Mouse (Mus musculus): ENCODE data around the gene Atp13a4.
A peak's percentile ranks its signal among the peaks of the same experiment; 100 is the strongest.

The Atp13a4 gene

GRCm38 (mm10) chr16:29463798-29464197 is 80.9 kb downstream of the Atp13a4 start:
- DNase-seq: no peak

DNA sequence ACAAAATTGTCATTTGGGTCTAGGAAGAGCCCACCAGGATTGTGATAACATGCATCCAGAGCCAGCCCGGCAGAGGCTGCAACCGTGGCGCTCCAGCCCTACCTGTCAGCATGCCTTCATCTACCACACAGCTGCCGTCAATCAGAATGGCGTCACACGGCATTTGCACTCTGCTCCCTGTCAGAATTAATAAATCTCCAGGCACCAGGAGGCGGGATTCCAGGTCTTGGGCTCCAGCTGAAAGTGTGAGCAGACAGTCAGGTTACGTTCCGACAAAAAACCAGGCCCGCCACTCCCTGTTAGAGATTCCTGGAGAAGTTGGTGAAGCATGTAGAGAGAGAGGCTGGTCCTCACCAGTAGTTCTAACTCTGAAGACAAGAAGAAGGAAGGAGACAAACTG is 85.3 kb downstream of the Atp13a4 start:
- DNase-seq: no peak

DNA sequence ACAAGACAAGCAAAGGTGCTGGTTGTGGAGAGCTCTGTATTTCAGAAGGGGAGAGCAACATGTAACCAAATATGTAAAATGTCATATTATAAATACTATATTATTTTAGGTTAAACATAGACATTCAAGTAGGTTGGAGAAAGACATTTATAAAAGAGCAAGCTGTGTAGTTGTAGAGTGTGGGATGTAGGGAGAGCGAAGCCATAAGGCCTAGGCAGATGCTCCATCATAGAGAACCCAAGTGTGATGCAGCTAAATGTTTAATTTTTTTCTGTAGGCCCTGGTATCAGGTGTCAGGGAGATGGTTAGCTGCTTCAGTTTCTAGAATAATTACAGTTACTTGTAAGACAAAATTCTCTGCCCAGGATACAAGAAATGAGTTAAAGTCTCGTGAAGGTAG is 87.8 kb downstream of the Atp13a4 start:
- peak; percentile 11 for DNase-seq

DNA sequence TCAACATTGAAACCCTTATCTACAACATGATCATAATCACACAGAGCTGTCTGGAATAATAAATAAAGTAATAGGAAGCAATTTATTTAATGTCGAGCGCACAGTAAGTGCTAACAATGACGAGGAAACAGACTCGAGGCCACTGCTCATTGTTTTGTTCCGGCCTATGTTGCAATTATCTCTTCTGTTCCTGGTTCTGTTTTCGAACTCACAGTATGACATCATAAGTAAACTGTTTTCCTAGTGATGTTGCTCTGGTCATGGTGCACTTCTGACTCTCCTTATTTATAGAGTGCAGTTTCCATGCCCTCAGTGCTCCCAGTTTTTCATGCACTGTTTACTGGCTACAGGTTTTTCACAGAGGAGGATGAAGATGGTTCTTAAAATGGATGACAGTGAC is 91.4 kb downstream of the Atp13a4 start:
- DNase-seq: no peak

DNA sequence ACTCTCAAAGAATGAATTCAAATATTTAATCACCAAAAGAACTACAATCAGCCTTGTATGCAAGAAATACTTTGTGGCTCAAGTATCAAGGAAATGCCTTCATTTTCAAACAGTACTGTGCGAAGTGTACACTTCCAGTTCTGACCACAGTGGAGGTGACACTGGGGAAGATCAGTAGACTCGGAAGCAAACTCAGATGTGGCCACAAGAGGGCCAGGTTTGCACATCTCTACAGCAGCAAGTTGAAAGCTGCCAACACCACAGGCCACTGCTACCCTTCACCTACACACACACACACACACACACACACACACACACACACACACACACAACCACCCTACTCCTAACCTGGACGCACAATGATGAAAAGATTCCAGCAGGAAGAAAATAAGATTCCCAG is 93.0 kb downstream of the Atp13a4 start:
- DNase-seq: peak; percentile 57

DNA sequence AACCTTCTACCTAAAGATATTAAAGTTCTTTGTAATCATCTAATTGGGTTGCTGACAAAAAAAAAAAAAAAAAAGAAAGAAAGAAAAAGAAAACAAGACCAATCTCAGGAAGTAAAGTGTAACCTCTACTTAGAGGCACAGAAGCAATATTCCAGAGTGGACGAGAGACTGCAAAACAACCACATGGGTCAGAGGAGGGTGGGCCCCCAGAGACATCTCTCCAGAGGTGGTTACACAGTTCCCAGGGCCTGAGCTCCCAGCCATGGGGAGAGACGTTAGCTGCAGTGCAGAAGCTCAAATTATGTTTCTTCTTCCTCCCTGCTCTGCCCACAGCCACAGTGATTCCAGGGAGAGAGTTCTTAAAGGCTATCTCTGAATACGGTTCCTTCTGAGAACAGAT is 102.5 kb downstream of the Atp13a4 start:
- no peak for DNase-seq

DNA sequence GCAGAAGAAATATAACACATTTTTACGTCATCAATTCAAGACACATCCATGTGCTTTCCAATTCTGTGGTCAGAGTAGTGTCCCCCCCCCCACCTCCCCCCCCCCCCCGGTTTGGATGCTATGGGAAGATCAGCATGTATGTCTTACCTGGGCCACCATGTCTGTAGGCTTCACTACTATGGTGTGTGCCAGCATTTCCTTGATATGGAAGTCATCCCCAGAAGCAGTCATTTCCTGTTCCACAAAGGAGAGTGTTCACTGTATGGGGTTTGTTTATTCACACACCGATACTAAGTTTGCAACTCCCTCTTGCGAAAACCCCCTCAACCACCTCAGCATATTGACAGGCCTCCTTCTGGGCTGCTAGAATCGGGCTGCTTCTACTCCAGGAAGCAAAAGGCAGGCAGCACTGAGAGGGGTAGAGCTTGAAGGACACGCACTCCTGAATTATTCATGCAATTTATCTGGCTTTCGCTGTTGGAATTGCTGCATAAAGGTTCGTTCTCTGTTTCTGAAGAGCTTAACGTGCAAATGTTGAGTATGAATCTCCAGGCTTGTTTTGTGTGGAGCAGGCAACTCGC is 103.2 kb downstream of the Atp13a4 start:
- no peak for DNase-seq

GRCm38 (mm10) chr16:29438045-29438444 is 106.6 kb downstream of the Atp13a4 start:
- no peak for DNase-seq

DNA sequence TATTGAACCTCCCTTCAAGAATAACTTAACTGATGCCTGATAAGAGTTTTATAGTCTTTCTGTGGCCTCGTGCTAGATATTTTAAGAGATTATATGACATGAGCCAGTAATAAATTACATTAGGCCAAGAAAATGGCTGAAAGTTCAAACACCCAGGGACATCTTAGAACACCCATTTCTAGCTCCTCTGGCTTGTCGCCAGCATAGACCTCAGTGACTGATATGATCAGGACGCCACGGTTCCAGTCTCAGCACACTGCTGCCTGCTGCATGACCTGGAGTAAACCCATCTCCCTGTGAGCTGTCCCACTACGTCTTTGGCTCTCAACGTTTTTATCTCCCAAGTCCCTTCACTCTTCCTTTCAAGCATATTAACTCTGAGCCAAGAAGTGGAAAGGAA is 108.9 kb downstream of the Atp13a4 start:
- DNase-seq: no peak

- peak; percentile 32 for DNase-seq
Measured at GRCm38 (mm10) chr16:29434712-29435111, 110.0 kb downstream of the Atp13a4 start.

GRCm38 (mm10) chr16:29414822-29415221 is 129.8 kb downstream of the Atp13a4 start:
- DNase-seq: peak; percentile 35

GRCm38 (mm10) chr16:29407319-29407718 is 137.3 kb downstream of the Atp13a4 start:
- DNase-seq: no peak

DNA sequence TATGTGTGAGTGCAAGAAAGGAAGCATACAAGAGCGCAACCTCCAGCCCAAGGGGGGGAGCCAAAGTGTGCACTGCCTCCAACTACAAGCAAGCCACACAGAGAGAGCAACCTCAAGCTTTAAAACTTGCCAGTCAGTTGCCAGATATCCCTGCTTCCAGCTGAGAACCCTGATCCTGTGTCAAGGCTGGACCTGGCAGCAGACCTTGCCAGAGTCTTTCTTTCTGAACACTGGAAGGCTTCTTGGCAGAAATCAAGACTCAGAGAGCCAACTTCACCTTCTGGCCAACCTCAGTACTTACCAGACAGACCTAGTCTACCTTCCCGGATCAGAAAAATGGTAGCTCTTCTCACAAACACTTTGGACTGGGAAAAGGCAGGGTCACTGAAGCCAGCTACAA is 145.6 kb downstream of the Atp13a4 start:
- DNase-seq: no peak

DNA sequence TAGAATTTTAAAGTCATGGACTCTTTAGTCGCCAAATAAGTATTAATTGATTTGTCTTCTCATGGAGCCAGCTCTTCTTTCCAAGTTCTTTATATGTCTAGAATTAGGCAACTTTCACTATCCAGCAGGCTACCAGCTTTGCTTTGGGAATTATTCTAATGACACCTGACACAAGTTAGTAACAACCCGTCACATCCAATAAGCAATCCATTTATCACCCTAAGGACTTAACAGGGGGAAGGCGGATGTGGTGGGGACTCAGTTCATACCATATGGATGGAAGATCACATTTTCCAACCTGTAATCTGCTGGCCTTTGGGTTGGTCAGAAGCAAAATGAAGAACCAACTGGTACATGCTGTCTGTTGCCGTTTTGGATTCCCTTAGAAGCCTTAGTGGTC is 159.9 kb downstream of the Atp13a4 start:
- DNase-seq: no peak

- DNase-seq: no peak
Measured at GRCm38 (mm10) chr16:29378458-29378857, 166.2 kb downstream of the Atp13a4 start, which contains the start of gene Atp13a5. Gene Atp13a5 (minus strand): TSS chr16:29378732.

GRCm38 (mm10) chr16:29374636-29375035 is 170.0 kb downstream of the Atp13a4 start:
- DNase-seq: peak; percentile 23

Data from right cerebral cortex, postnatal 25 days (tissue).